Mouse (Mus musculus): ENCODE data around the gene Zfp1.
"Not testable (repeated sequence)": the region's sequence is repeated elsewhere in the genome, so short reads cannot be mapped to it uniquely, and the experiment has no call there.

The Zfp1 gene

DNA sequence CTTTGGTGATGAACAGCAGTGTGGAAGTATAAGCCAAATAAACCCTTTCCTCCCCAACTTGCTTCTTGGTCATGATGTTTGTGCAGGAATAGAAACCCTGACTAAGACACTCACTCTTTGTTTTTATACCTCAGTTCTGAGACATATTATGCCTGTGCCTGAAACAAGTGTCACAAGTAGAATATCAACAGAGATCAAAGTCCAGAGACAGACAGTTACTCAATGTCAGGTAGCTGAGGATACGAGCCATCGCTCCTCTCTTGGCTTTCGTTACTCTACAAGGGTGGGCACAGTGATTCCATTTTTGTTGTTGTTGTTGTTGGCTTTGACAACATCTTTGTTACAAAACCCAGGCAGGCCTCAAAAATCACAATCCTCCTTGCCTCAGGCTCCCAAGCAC, 10.2 kb upstream of the Zfp1 start:
- no peak for DNase-seq (ENCODE audit: low read depth, low spot score)
- Histone ChIP-seq H3K27me3 (ENCODE audit: control insufficient read depth, insufficient read depth, low read length, poor library complexity, severe bottlenecking) (no peaks in the 10 kb centered on the region), H3K36me3 (ENCODE audit: control insufficient read depth, insufficient read depth, low read length, poor library complexity, severe bottlenecking) (no peaks in the 10 kb centered on the region)

GRCm38 (mm10) chr8:111638086-111638485, 5.1 kb upstream of the Zfp1 start:
- no peak for DNase-seq (ENCODE audit: low read depth, low spot score)
- H3K36me3 ChIP-seq (ENCODE audit: control insufficient read depth, insufficient read depth, low read length, poor library complexity, severe bottlenecking), result no peaks in the 10 kb centered on the region
- H3K27me3 ChIP-seq (ENCODE audit: control insufficient read depth, insufficient read depth, low read length, poor library complexity, severe bottlenecking), result no peaks in the 10 kb centered on the region

DNA sequence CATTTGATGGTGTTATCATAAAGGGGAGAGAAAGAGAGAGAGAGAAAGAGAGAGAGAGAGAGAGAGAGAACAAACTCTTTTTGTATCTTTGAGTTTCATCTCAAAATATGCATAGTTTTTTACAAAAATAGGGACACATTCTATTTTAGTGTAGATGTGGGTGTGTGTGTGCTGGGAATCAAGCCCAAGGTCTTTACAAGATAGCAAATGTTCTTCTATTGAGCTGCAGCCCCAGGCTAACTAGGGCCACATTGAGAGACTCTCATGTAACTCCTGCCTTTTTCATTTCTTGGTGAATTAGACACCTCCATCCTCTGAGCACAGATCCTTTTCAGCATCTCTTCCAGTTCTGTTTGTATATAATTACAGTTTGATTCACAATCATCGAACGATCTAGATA, 2.1 kb upstream of the Zfp1 start:
- H3K36me3 ChIP-seq (ENCODE audit: control insufficient read depth, insufficient read depth, low read length, poor library complexity, severe bottlenecking), result no peaks in the 10 kb centered on the region
- H3K27me3 ChIP-seq (ENCODE audit: control insufficient read depth, insufficient read depth, low read length, poor library complexity, severe bottlenecking), result no peaks in the 10 kb centered on the region
- DNase-seq (ENCODE audit: low read depth, low spot score), result no peak

GRCm38 (mm10) chr8:111642496-111642895, 705 bp upstream of the Zfp1 start:
- DNase-seq (ENCODE audit: low read depth, low spot score), result peak; percentile 11
- Histone ChIP-seq H3K36me3 (ENCODE audit: control insufficient read depth, insufficient read depth, low read length, poor library complexity, severe bottlenecking) (no peaks in the 10 kb centered on the region), H3K27me3 (ENCODE audit: control insufficient read depth, insufficient read depth, low read length, poor library complexity, severe bottlenecking) (no peaks in the 10 kb centered on the region)

GRCm38 (mm10) chr8:111642939-111643263, 300 bp upstream of the Zfp1 start:
- DNase-seq (ENCODE audit: low read depth, low spot score), result peak; percentile 12
- no peaks in the 10 kb centered on the region for H3K27me3 ChIP-seq (ENCODE audit: control insufficient read depth, insufficient read depth, low read length, poor library complexity, severe bottlenecking)
- H3K36me3 ChIP-seq (ENCODE audit: control insufficient read depth, insufficient read depth, low read length, poor library complexity, severe bottlenecking), result no peaks in the 10 kb centered on the region

DNA sequence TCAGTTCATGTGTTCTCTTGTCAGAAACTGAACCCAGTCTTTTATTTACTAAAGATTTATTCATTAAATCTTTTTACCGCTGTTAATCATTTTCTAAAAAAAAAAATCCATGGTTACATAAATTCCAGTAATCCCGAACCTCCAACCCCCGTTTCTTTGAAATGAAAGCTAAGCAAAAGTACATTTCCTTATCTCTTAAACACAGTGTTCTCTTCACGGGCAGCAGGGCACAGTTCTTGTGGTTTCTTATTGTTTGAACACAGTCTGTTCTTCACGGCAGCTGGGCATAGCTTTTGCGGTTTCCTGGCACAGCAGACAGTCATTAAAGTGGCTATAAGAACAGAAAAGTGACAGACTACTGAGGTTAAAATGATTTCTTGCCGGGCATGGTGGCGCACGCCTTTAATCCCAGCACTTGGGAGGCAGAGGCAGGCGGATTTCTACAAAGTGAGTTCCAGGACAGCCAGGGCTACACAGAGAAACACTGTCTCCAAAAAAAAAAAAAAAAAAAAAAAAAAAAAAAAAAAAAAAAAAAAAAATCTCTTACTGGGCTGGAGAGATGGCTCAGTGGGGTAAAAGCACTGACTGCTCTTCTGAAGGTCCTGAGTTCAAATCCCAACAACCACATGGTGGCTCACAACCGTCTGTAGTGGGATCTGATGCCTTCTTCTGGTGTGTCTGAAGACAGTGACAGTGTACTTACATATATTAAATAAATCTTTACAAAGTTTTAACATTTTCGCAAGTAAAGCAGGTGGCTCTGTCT, 1.3 kb downstream of the Zfp1 start:
- H3K36me3 ChIP-seq (ENCODE audit: control insufficient read depth, insufficient read depth, low read length, poor library complexity, severe bottlenecking); H3K27me3 ChIP-seq (ENCODE audit: control insufficient read depth, insufficient read depth, low read length, poor library complexity, severe bottlenecking): not testable (repeated sequence)
- DNase-seq (ENCODE audit: low read depth, low spot score), result peak; percentile 86

DNA sequence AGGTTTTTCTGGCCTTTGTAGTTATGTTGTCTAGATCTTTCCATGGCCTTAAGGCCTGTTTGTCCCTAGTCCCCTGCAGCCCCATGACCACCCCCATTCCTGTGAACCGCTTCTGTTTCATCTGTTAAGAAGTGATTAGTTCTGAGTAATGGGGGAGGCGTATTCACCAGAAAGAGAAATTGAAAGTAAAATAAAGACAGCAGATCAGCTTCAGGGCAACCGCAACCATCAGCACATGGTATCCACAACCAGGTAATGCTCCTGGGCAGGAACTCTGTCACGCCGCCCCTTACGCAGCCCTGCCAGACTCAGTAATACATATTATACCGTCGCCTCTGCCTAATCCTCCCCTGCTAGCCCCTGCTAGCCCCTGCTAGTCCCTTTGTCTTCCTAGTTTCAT, 2.5 kb downstream of the Zfp1 start:
- peak; percentile 43 for DNase-seq (ENCODE audit: low read depth, low spot score)
- Histone ChIP-seq H3K36me3 (ENCODE audit: control insufficient read depth, insufficient read depth, low read length, poor library complexity, severe bottlenecking) (no peaks in the 10 kb centered on the region), H3K27me3 (ENCODE audit: control insufficient read depth, insufficient read depth, low read length, poor library complexity, severe bottlenecking) (no peaks in the 10 kb centered on the region)

GRCm38 (mm10) chr8:111648834-111649233, 5.6 kb downstream of the Zfp1 start:
- no peaks in the 10 kb centered on the region for H3K36me3 ChIP-seq (ENCODE audit: control insufficient read depth, insufficient read depth, low read length, poor library complexity, severe bottlenecking)
- DNase-seq (ENCODE audit: low read depth, low spot score), result no peak
- no peaks in the 10 kb centered on the region for H3K27me3 ChIP-seq (ENCODE audit: control insufficient read depth, insufficient read depth, low read length, poor library complexity, severe bottlenecking)

DNA sequence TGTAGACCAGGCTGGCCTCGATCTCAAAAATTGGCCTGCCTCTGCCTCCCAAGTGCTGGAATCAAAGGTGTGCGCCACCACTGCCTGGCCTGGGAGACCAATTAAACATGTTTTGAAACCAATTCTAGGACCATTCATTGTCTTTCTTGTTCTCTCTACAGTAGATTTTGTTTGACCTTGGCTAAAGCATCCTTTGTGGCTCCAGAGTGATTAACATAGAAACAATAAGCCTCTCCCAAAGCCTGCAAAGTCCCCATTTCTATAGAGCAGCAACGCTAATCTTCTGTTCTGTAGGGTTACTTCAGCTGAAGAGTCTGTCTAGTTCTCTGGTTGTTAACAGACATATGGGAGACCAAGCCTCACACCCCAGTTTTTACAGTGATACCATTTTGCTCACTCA, 7.5 kb downstream of the Zfp1 start:
- DNase-seq (ENCODE audit: low read depth, low spot score), result no peak
- Histone ChIP-seq H3K36me3 (ENCODE audit: control insufficient read depth, insufficient read depth, low read length, poor library complexity, severe bottlenecking) (no peaks in the 10 kb centered on the region), H3K27me3 (ENCODE audit: control insufficient read depth, insufficient read depth, low read length, poor library complexity, severe bottlenecking) (no peaks in the 10 kb centered on the region)

- no peaks in the 10 kb centered on the region for H3K36me3 ChIP-seq (ENCODE audit: control insufficient read depth, insufficient read depth, low read length, poor library complexity, severe bottlenecking)
- no peak for DNase-seq (ENCODE audit: low read depth, low spot score)
- no peaks in the 10 kb centered on the region for H3K27me3 ChIP-seq (ENCODE audit: control insufficient read depth, insufficient read depth, low read length, poor library complexity, severe bottlenecking)
These were observed 10.3 kb downstream of the Zfp1 start for GRCm38 (mm10) chr8:111653524-111653923.

DNA sequence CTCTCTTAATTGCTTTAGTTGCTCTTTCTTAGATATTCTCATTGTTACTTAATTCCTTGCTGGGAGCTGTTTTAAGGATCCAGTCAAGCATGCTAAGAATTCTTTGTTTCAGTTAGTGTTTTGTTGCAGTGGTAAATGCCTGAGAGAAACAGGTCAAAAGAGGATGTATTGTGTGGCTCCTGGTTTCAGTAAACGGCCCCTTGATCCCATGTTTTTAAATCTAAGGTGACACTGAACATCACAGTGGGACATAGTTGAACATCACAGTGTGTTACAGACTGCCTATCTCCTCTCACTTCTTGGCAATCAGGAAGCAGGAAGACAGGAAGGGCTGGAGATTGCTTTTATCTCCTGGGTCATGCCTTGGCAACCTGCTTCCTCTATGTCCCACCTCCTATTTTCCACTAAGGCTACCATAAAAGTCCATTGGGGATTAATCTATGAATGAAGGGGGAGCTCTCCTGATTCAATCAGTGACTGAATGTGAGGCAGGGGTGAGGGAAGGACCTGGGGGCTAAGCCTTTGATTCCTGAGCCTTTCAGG, 14.2 kb downstream of the Zfp1 start:
- Histone ChIP-seq H3K36me3 (ENCODE audit: control insufficient read depth, insufficient read depth, low read length, poor library complexity, severe bottlenecking) (no peaks in the 10 kb centered on the region), H3K27me3 (ENCODE audit: control insufficient read depth, insufficient read depth, low read length, poor library complexity, severe bottlenecking) (no peaks in the 10 kb centered on the region)
- DNase-seq (ENCODE audit: low read depth, low spot score), result no peak

DNA sequence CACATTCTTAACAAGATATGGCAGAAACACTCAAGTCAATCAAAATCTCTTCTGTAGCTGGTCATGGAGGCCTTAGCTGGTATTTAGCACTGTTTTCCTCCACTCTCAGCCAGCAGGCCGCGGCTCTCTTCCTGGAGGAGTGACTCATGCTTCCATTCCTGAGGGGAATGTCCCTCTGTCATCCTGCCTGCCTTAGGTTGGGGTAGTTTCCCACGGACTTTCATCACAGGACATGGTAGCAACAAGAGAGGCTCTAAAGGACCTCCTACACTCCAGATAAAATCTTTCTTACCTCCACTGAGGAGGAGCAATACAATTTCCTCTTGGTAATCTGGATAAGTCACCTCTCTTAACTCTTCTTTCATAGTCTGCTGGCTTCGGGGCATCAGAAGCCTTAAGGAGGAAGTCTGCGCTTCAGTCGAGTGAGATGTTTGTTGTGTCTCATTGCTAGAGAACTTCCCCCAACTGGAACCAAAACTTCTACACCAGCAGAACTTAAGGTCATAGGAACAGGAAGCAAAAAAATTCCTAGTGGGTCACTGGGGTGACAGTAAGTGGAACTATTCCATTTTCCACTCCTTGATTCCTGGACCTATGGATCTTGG, 15.7 kb downstream of the Zfp1 start:
- Histone ChIP-seq H3K27me3 (ENCODE audit: control insufficient read depth, insufficient read depth, low read length, poor library complexity, severe bottlenecking) (no peaks in the 10 kb centered on the region), H3K36me3 (ENCODE audit: control insufficient read depth, insufficient read depth, low read length, poor library complexity, severe bottlenecking) (no peaks in the 10 kb centered on the region)
- peak; percentile 57 for DNase-seq (ENCODE audit: low read depth, low spot score)

- H3K27me3 ChIP-seq (ENCODE audit: control insufficient read depth, insufficient read depth, low read length, poor library complexity, severe bottlenecking), result no peaks in the 10 kb centered on the region
- DNase-seq (ENCODE audit: low read depth, low spot score), result peak; percentile 85
These were observed 19.3 kb downstream of the Zfp1 start for GRCm38 (mm10) chr8:111662473-111662872.

GRCm38 (mm10) chr8:111666751-111667150, 23.6 kb downstream of the Zfp1 start:
- H3K27me3 ChIP-seq (ENCODE audit: control insufficient read depth, insufficient read depth, low read length, poor library complexity, severe bottlenecking), result no peaks in the 10 kb centered on the region
- H3K36me3 ChIP-seq (ENCODE audit: control insufficient read depth, insufficient read depth, low read length, poor library complexity, severe bottlenecking), result peaks cover 6% of the 10 kb centered on the region
- DNase-seq (ENCODE audit: low read depth, low spot score), result no peak

More at GRCm38 (mm10) chr8:111662473-111662872, 19.3 kb downstream of the Zfp1 start:
- peaks cover 4% of the 10 kb centered on the region; the same call in 1 of the 2 replicates for H3K36me3 ChIP-seq (ENCODE audit: control insufficient read depth, insufficient read depth, low read length, poor library complexity, severe bottlenecking)

- no peaks in the 10 kb centered on the region for H3K27me3 ChIP-seq (ENCODE audit: control insufficient read depth, insufficient read depth, low read length, poor library complexity, severe bottlenecking)
- peak; percentile 57 for DNase-seq (ENCODE audit: low read depth, low spot score)
- H3K36me3 ChIP-seq (ENCODE audit: control insufficient read depth, insufficient read depth, low read length, poor library complexity, severe bottlenecking), result no peaks in the 10 kb centered on the region
These were observed 33.0 kb downstream of the Zfp1 start for GRCm38 (mm10) chr8:111676237-111676636.

All from splenic B cell, adult 2 months (primary cell).